Mouse (Mus musculus) testis, adult 2 months (tissue): ENCODE measurements around the gene Epha2. TPM values are rescaled to one million over a fixed set of nuclear protein-coding genes. Genes with fewer than 3 reads are reported as not detected.

Experiments used
- H3K27ac ChIP-seq: fragments of 200-500 bp; 2 replicates; pipeline ENCODE4 v1.5.1; 2012; ENCODE audit warnings: low read depth, low read length; ENCODE audit not compliant: control insufficient read depth, insufficient read depth
- H3K27me3 ChIP-seq: fragments of 200-500 bp; 2 replicates; pipeline ENCODE4 v1.6.1; 2012; ENCODE audit warnings: mild to moderate bottlenecking, low read length, moderate library complexity; ENCODE audit not compliant: control insufficient read depth, insufficient read depth
- H3K36me3 ChIP-seq: fragments of 200-500 bp; 2 replicates; pipeline ENCODE4 v1.6.1; 2012; ENCODE audit warnings: mild to moderate bottlenecking, low read length; ENCODE audit not compliant: control insufficient read depth, insufficient read depth
- H3K4me1 ChIP-seq: fragments of 200-500 bp; 2 replicates; pipeline ENCODE4 v1.6.1; 2012; ENCODE audit warnings: low read length; ENCODE audit not compliant: control insufficient read depth, insufficient read depth
- H3K4me3 ChIP-seq: fragments of 200-500 bp; 2 replicates; pipeline ENCODE4 v1.5.1; 2012; ENCODE audit warnings: low read depth, mild to moderate bottlenecking, low read length, moderate library complexity, mixed read lengths; ENCODE audit not compliant: control insufficient read depth
- POLR2A ChIP-seq: fragments of 200-500 bp; IDR thresholded peaks from 2 replicates; pipeline ENCODE4 v1.6.1; 2012; ENCODE audit warnings: low read depth, mild to moderate bottlenecking, inconsistent platforms, low read length, moderate library complexity; ENCODE audit not compliant: control insufficient read depth
- polyA plus RNA-seq: library from polyadenylated mRNA; depleted of rRNA; stranded (reverse); fragments of >200 nt; gene quantifications from 2 replicates; pipeline ENCODE4 v1.2.3, GENCODE M21; 2012; rRNA removed

Epha2 gene
- polyA plus RNA-seq, 1 experiment: 0.83 TPM

GRCm38 (mm10) chr4:141372426-141372825 lies 71.4 kb downstream of the Epha2 start:
- Histone ChIP-seq H3K27ac (no peak overlapping the region), H3K4me3 (no peak overlapping the region), H3K4me1 (peaks cover 2% of the 10 kb centered on the region), H3K36me3 (no peaks in the 10 kb centered on the region), H3K27me3 (no peaks in the 10 kb centered on the region; the same call in 1 of the 2 replicates)
- no peak for TF ChIP-seq POLR2A

Other genes with a start within 250 kb of the Epha2 start
- gene Crocc, start 240.7 kb upstream of the Epha2 start, polyA plus RNA-seq: 12.5 and 15.8 TPM in 2 replicates
- gene Necap2, start 222.9 kb upstream of the Epha2 start, polyA plus RNA-seq: 27.3 and 30.1 TPM in 2 replicates
- 518 and 561 TPM in 2 replicates for gene Spata21, start 212.9 kb upstream of the Epha2 start, polyA plus RNA-seq
- 8.2 and 8.6 TPM in 2 replicates for gene Szrd1, start 161.5 kb upstream of the Epha2 start, polyA plus RNA-seq
- gene Fbxo42, start 153.3 kb upstream of the Epha2 start, polyA plus RNA-seq: 10.7 and 11.0 TPM in 2 replicates
- gene Rsg1, start 87.3 kb upstream of the Epha2 start, polyA plus RNA-seq: 2.3 and 2.9 TPM in 2 replicates
- 0.65 and 1.3 TPM in 2 replicates for gene Arhgef19, start 61.7 kb upstream of the Epha2 start, polyA plus RNA-seq
- gene Fam131c, start 67.0 kb downstream of the Epha2 start, polyA plus RNA-seq: 7.9 and 12.3 TPM in 2 replicates
- 0.14 and 1.3 TPM in 2 replicates for gene Clcnka, start 97.5 kb downstream of the Epha2 start, polyA plus RNA-seq
- gene Clcnkb, start 114.8 kb downstream of the Epha2 start, polyA plus RNA-seq: 0.68 and 1.2 TPM in 2 replicates
- 24.6 and 24.7 TPM in 2 replicates for gene Hspb7, start 119.5 kb downstream of the Epha2 start, polyA plus RNA-seq
- 0.67 TPM in 2 replicates for gene Srarp, start 134.9 kb downstream of the Epha2 start, polyA plus RNA-seq
- gene Zbtb17, start 143.4 kb downstream of the Epha2 start, polyA plus RNA-seq: 24.6 and 28.4 TPM in 2 replicates
- gene Spen, start 237.4 kb downstream of the Epha2 start, polyA plus RNA-seq: 16.9 and 20.1 TPM in 2 replicates